Mouse (Mus musculus) inflammation-experienced regulatory T-cells (primary cell): ENCODE results near the gene Ucma. TPM values are rescaled to one million over a fixed set of nuclear protein-coding genes. Genes with fewer than 3 reads are reported as not detected.

Experiments used
- polyA plus RNA-seq, 2 experiments: library from polyadenylated mRNA; unstranded; fragments of 100-300 nt; shearing (Covaris generic); gene quantifications; one replicate each; pipeline ENCODE4 v1.2.1; 2017

Gene Ucma
- under 1 TPM in 1 of 2 experiments, not detected in 1; 0.94 TPM for polyA plus RNA-seq

DNA sequence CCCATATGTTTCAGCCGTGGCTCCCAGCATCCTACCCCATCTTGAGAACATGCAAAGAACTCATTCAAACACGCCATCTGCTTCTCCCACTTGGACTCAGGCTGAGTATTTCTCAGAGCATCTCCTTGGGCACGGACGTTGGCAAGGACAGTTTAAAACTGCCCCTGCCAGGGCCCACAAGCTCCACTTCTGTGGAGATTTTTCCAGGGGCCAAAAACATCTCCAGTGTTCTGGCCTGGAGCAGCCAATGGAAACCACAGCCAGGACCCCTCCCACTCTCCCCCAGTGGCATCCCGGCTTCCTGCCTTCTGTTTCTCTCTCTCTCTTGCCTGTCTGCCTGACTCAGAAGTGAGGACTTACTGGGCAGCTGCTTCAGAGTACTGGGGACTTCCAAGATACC lies at the start of gene Ucma:
Ucma (plus strand) TSS at position 316 of the 400 bp plus-strand sequence.

DNA sequence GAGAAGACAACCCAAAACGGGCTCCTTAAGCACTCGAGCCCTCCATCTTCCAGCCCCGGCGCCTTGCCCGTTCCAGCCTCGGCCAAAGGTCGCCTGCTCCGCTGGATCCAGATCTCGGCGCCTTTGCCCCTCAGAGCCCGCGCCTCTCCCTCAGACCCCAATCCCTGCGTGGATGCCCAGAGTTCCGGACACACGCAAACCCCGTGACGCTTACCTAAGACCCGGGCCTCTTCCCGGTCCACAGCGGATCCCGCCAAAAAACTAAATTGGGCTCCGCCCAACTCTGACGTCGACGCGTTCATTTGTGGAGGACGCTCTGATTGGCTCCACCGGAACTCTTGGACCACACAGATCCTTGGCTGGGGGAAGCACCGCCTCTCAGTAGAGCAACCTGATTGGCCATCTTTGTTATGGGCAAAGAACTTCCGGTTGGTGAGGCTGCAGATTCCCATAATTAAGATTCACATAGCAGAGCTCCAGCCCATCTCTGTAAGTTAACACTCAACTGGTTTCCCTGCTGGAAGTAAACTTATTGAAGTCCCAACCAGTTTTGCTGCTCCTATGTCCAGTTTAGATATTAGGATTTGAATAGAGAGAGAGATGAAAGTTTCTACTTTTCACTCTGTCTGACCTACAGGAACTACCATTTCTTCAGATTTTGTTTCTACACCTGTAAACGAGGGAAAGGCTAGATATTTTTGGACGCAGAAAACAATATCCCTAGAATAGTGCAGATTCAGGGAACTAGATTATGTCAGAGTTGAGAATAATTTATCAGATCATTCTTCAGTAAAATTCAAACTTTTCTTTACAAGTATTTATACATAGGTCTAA lies 36.8 kb downstream of the Ucma start, which contains the start of gene Mcm10:
Mcm10 (minus strand) TSS at position 301 of the 834 bp plus-strand sequence.

Other genes with a start within 250 kb of the Ucma start
- 10 to 100 TPM; 26.7 to 27.5 TPM for gene Sephs1, start 94.6 kb upstream of the Ucma start, polyA plus RNA-seq
- gene Phyh, start 57.1 kb upstream of the Ucma start, polyA plus RNA-seq: 10 to 100 TPM; 73.5 to 87.3 TPM
- gene Mcm10, start 36.7 kb downstream of the Ucma start, polyA plus RNA-seq: 1 to 10 TPM in 1 of 2 experiments, under 1 TPM in 1; 0.93 to 3.7 TPM
- 1 to 10 TPM; 1.3 to 2.1 TPM for gene Optn, start 87.9 kb downstream of the Ucma start, polyA plus RNA-seq
- under 1 TPM; 0.13 to 0.82 TPM for gene Ccdc3, start 161.7 kb downstream of the Ucma start, polyA plus RNA-seq